Mouse (Mus musculus) ovary, adult 2 months (tissue): ENCODE measurements around the gene Ajap1. TPM values are rescaled to one million over a fixed set of nuclear protein-coding genes. Genes with fewer than 3 reads are reported as not detected.

Experiments
- polyA plus RNA-seq: library from polyadenylated mRNA; depleted of rRNA; stranded (reverse); fragments of >200 nt; gene quantifications from 2 replicates; pipeline ENCODE4 v1.2.3, GENCODE M21; 2012; rRNA removed

Gene Ajap1
- 0.71 and 1.6 TPM in 2 replicates for polyA plus RNA-seq

DNA sequence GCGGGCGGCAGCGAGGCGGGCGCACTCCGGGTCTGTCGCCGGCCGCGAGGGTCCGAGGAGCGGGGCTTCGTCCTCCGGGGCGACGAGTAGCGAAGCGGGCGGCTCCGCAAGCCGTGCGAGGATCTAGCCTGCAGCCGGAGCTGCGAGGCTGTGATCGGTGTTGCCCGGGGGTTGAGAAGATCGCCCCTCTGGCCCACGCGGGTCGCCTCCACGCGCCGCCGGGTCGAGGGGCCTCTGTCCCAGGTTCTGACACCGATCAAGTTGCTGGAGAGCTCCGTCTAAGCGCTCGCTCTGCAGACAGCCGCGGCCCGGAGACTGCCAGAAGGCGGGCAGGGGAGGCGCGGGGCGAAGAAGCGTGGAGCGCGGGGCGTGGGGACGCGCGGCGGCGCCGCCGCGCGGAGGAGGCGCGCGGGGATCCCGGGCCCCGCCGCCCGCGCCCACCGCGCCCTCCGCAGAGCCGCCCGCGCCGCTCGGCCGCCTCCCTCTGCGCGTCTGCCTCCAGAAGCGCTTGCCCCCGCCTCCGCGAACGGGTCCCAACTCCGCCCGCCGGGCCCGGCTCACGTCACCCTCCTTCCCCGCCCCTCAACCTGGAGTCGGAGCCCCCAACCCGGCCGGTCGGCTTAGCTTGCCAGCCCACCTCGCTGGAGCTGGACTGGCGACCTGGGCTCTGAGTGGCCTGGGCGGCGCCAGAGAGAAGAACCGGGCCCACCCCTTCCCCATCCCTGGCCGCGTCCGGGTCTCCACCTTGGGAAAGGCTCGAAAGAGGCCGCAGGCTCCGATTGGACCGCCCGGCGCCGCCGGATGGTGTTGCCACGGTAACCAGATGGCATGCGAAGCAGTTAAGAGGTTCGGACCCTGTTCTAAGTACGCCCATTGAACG is at the start of gene Ajap1:
Ajap1 (minus strand) TSS at position 353 of the 880 bp plus-strand sequence.

